ENCODE assay signal across 11 mouse cellular contexts in the genomic region with DNA sequence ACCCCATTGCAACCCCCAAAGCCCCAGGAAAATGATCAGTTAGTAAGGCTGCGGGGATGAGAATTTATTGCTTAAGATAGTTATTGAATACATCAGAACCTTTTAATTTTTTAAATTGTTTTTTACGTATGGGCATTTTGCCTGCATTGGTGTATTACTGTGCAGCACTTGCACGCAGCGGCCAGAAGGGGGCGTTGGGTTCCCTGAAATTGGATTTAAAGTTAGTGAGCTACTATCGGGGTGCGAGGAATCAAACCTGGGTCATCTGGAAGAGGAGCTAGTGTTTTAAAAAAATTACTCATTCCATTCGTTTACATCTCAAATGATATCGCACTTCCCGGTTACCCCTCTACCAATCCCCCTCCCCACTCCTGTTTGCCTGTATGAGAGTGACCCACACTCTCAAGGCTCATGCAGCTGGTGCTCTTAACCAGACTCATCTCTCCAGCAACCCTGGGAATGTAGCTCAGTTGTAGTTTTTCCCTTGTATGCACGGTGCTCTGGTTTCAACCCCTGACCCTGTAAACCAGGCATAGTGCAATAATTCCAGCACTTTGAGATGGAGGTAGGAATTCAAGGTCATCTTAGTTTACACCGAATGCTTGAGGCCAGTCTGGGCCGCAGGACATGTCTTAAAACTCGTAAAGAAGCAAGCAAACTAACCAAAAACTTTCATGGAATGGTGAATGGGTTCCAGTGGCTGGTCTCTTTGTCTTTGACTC. TPM values are rescaled to one million over a fixed set of nuclear protein-coding genes. Genes with fewer than 3 reads are reported as not detected.
A peak's percentile ranks its signal among the peaks of the same experiment; 100 is the strongest.
DNase-seq lines count a peak whose midpoint lies in the region; ATAC-seq and TF ChIP-seq lines count a peak whose summit lies in the region.
"Had no signal": no experiment of that assay in that cellular context is flagged by ENCODE, and none has a peak within 500 bp of the region (broad histone marks: within the 10 kb centered on the region; RNA-seq: fewer than 3 reads in every experiment).

No protein-coding gene starts in this region.

- TF ChIP-seq EP300 in liver, embryonic 14.5 days (IDR thresholded peaks at IDR 0.05; ENCODE audit: low read depth): no peak

- no peaks in the 10 kb centered on the region for H3K36me3 ChIP-seq in kidney, postnatal 0 days (ENCODE audit: insufficient read depth, low read length)
- peaks cover 5% of the 10 kb centered on the region; the same call in 1 of the 2 replicates for H3K36me3 ChIP-seq in kidney, embryonic 15.5 days
- peaks cover 10% of the 10 kb centered on the region for H3K36me3 ChIP-seq in G1E (replicated peaks)
- H3K36me3 ChIP-seq in liver, embryonic 14.5 days (replicated peaks; ENCODE audit: control insufficient read depth, insufficient read depth, low read depth): no peaks in the 10 kb centered on the region
- H3K36me3 ChIP-seq: embryonic facial prominence, embryonic 12.5 days; neural tube, embryonic 15.5 days had no signal

- ATAC-seq in kidney, postnatal 0 days (replicated peaks; ENCODE audit: low FRiP score, low read depth): no peak
- no peak for ATAC-seq in kidney, embryonic 15.5 days (replicated peaks; ENCODE audit: low FRiP score)
- no peak for ATAC-seq in G1E (ENCODE audit: extremely low read depth, insufficient number of reproducible peaks, low FRiP score, poor library complexity, severe bottlenecking)
- no peak for ATAC-seq in liver, embryonic 14.5 days (ENCODE audit: insufficient read depth)

- H3K9ac ChIP-seq in kidney, postnatal 0 days (ENCODE audit: low read depth, low read length): no peak overlapping the region
- H3K9ac ChIP-seq in kidney, embryonic 15.5 days: no peak overlapping the region
- no peak overlapping the region for H3K9ac ChIP-seq in liver, embryonic 14.5 days (replicated peaks)
- H3K9ac ChIP-seq: embryonic facial prominence, embryonic 12.5 days; neural tube, embryonic 15.5 days had no signal

- TF ChIP-seq CTCF in kidney, postnatal 0 days (IDR thresholded peaks at IDR 0.05; ENCODE audit: low read depth): peak; percentile 48
- TF ChIP-seq CTCF in G1E (IDR thresholded peaks at IDR 0.05; ENCODE audit: low read depth, low read length): peak; percentile 44; the same call in 1 of the 2 replicates
- peak; percentile 74 for TF ChIP-seq CTCF in liver, embryonic 14.5 days (IDR thresholded peaks at IDR 0.05; ENCODE audit: low read depth)

- H3K4me2 ChIP-seq in kidney, postnatal 0 days (ENCODE audit: low read length): no peak overlapping the region
- H3K4me2 ChIP-seq in kidney, embryonic 15.5 days: no peak overlapping the region
- H3K4me2 ChIP-seq in liver, embryonic 14.5 days (ENCODE audit: low read depth): 0 out of 2 replicates have a peak overlapping the region, but pooled peaks have one; percentile 8
- H3K4me2 ChIP-seq: embryonic facial prominence, embryonic 12.5 days; neural tube, embryonic 15.5 days had no signal

- no peak for DNase-seq in kidney, postnatal 0 days (ENCODE audit: low spot score)
- DNase-seq in CD4-positive helper T cell, adult 2 months (ENCODE audit: low read depth, low spot score): peak; percentile 32
- DNase-seq in G1E (ENCODE audit: low spot score) (no peak), MN1 (ENCODE audit: low spot score) (no peak)
- peak in 1 of 3 experiments; percentile 26 for DNase-seq in liver, embryonic 14.5 days (ENCODE audit: low read depth in 3 of 3, low spot score in 3 of 3)
- no peak for DNase-seq in ovary, postnatal 10 days (ENCODE audit: low spot score)
- DNase-seq in frontal cortex, adult 2 months (ENCODE audit: extremely low spot score in 1 of 2, low spot score in 1 of 2): no peak
- DNase-seq: kidney, postnatal 14 days had no signal

- no peaks in the 10 kb centered on the region for H3K4me1 ChIP-seq in kidney, postnatal 0 days (replicated peaks; ENCODE audit: insufficient read depth, low read length)
- H3K4me1 ChIP-seq in kidney, embryonic 15.5 days: peaks cover 15% of the 10 kb centered on the region
- peaks cover 49% of the 10 kb centered on the region for H3K4me1 ChIP-seq in G1E (ENCODE audit: insufficient read depth, low read depth, low read length)
- H3K4me1 ChIP-seq in liver, embryonic 14.5 days (replicated peaks; ENCODE audit: control insufficient read depth in 2 of 2, insufficient read depth in 2 of 2, low read length in 1 of 2): peaks cover 14 to 21% of the 10 kb centered on the region in 2 experiments

- no peak overlapping the region for H3K4me3 ChIP-seq in kidney, postnatal 0 days (replicated peaks; ENCODE audit: low read depth, low read length)
- H3K4me3 ChIP-seq in kidney, embryonic 15.5 days (replicated peaks): no peak overlapping the region
- no peak overlapping the region; the same call in 1 of the 2 replicates for H3K4me3 ChIP-seq in G1E (ENCODE audit: low read depth, low read length)
- no peak overlapping the region for H3K4me3 ChIP-seq in liver, embryonic 14.5 days (ENCODE audit: insufficient read depth in 1 of 2, low read depth in 2 of 2, low read length in 2 of 2)
- H3K4me3 ChIP-seq: embryonic facial prominence, embryonic 12.5 days; neural tube, embryonic 15.5 days had no signal

- H3K9me3 ChIP-seq in kidney, postnatal 0 days (replicated peaks; ENCODE audit: low read length): no peaks in the 10 kb centered on the region
- no peaks in the 10 kb centered on the region for H3K9me3 ChIP-seq in kidney, embryonic 15.5 days (replicated peaks)
- no peaks in the 10 kb centered on the region for H3K9me3 ChIP-seq in G1E (replicated peaks)
- no peaks in the 10 kb centered on the region for H3K9me3 ChIP-seq in liver, embryonic 14.5 days (ENCODE audit: control insufficient read depth, low read length)
- H3K9me3 ChIP-seq: embryonic facial prominence, embryonic 12.5 days; neural tube, embryonic 15.5 days had no signal

- 59% methylated on average over 14 of the region's 14 CpGs for WGBS in kidney, postnatal 0 days
- 61% methylated on average over 14 of the region's 14 CpGs for WGBS in kidney, embryonic 15.5 days
- 62% methylated on average over 14 of the region's 14 CpGs for WGBS in liver, embryonic 14.5 days (ENCODE audit: insufficient replicate concordance)

- H3K27me3 ChIP-seq in kidney, postnatal 0 days (ENCODE audit: insufficient read depth, low read length): no peaks in the 10 kb centered on the region
- H3K27me3 ChIP-seq in kidney, embryonic 15.5 days: no peaks in the 10 kb centered on the region
- no peaks in the 10 kb centered on the region for H3K27me3 ChIP-seq in G1E (ENCODE audit: insufficient read depth, low read length)
- no peaks in the 10 kb centered on the region for H3K27me3 ChIP-seq in liver, embryonic 14.5 days (ENCODE audit: control insufficient read depth, insufficient read depth, low read length)
- H3K27me3 ChIP-seq: embryonic facial prominence, embryonic 12.5 days; neural tube, embryonic 15.5 days had no signal

- H3K27ac ChIP-seq in kidney, postnatal 0 days: no peak overlapping the region
- no peak overlapping the region for H3K27ac ChIP-seq in kidney, embryonic 15.5 days
- H3K27ac ChIP-seq in liver, embryonic 14.5 days: peak overlapping the region; percentile 46
- H3K27ac ChIP-seq: embryonic facial prominence, embryonic 12.5 days; neural tube, embryonic 15.5 days had no signal

RNA-seq across cellular contexts. Expression of a gene that starts 1.4 kb away (rescaled TPM):
- polyA plus RNA-seq in kidney, postnatal 0 days (2015; fragmentation: Nextera tagmentation; extraction: Ambion mirVana): 12.8 and 13.0 TPM in 2 replicates
- polyA plus RNA-seq in kidney, embryonic 15.5 days (2015; fragmentation: Nextera tagmentation; extraction: Ambion mirVana): 14.3 and 15.5 TPM in 2 replicates
- 78.9 and 104 TPM in 2 replicates for total RNA-seq in G1E (2014; fragmentation: Nextera tagmentation)
- total RNA-seq in G1E (2017): 33.7 and 40.5 TPM in 2 replicates
- 12.7 and 17.0 TPM in 2 replicates for polyA plus RNA-seq in G1E (2012)
- polyA plus RNA-seq in liver, embryonic 14.5 days (2012; rRNA removed): 6.4 and 8.0 TPM in 2 replicates
- polyA plus RNA-seq in liver, embryonic 14.5 days (2014; fragmentation: Nextera tagmentation; extraction: Ambion mirVana): 5.8 and 5.9 TPM in 2 replicates
- polyA plus RNA-seq in frontal cortex, adult 2 months (2012; rRNA removed): 82.7 and 105 TPM in 2 replicates

RNA-seq across cellular contexts. Expression of a gene that starts 10.2 kb away (rescaled TPM):
- polyA plus RNA-seq in kidney, postnatal 0 days (2015; fragmentation: Nextera tagmentation; extraction: Ambion mirVana): 45.8 and 47.0 TPM in 2 replicates
- 42.9 and 43.4 TPM in 2 replicates for polyA plus RNA-seq in kidney, embryonic 15.5 days (2015; fragmentation: Nextera tagmentation; extraction: Ambion mirVana)
- total RNA-seq in G1E (2014; fragmentation: Nextera tagmentation) (28.1 and 37.2 TPM in 2 replicates), G1E (2017) (30.8 and 36.9 TPM in 2 replicates)
- 76.4 and 98.6 TPM in 2 replicates for polyA plus RNA-seq in G1E (2012)
- polyA plus RNA-seq in liver, embryonic 14.5 days (2012; rRNA removed): 5.7 and 9.4 TPM in 2 replicates
- 33.2 and 35.4 TPM in 2 replicates for polyA plus RNA-seq in liver, embryonic 14.5 days (2014; fragmentation: Nextera tagmentation; extraction: Ambion mirVana)
- 14.1 and 17.3 TPM in 2 replicates for polyA plus RNA-seq in frontal cortex, adult 2 months (2012; rRNA removed)

RNA-seq across cellular contexts. Expression of a gene that starts 34.3 kb away (rescaled TPM):
- polyA plus RNA-seq in kidney, postnatal 0 days (2015; fragmentation: Nextera tagmentation; extraction: Ambion mirVana): 351 and 354 TPM in 2 replicates
- 356 and 389 TPM in 2 replicates for polyA plus RNA-seq in kidney, embryonic 15.5 days (2015; fragmentation: Nextera tagmentation; extraction: Ambion mirVana)
- total RNA-seq in G1E (2014; fragmentation: Nextera tagmentation): 427 and 594 TPM in 2 replicates
- 492 and 574 TPM in 2 replicates for total RNA-seq in G1E (2017)
- polyA plus RNA-seq in G1E (2012): 29.4 and 41.7 TPM in 2 replicates
- polyA plus RNA-seq in liver, embryonic 14.5 days (2012; rRNA removed): 26.2 and 76.5 TPM in 2 replicates
- 161 and 170 TPM in 2 replicates for polyA plus RNA-seq in liver, embryonic 14.5 days (2014; fragmentation: Nextera tagmentation; extraction: Ambion mirVana)
- 113 and 130 TPM in 2 replicates for polyA plus RNA-seq in frontal cortex, adult 2 months (2012; rRNA removed)
